Mouse (Mus musculus): Measurements from ENCODE around the gene Ush2a.

GRCm38 (mm10) chr1:188770828-188771227 lies 509.0 kb downstream of the Ush2a start:
- no peak for TF ChIP-seq CTCF (IDR thresholded peaks at IDR 0.05; ENCODE audit: low read depth, low read length)
- no peak for TF ChIP-seq TAL1 (conservative IDR thresholded peaks at IDR 0.05; ENCODE audit: low read depth, low read length)
- no peak for TF ChIP-seq GATA1 (IDR thresholded peaks at IDR 0.05; ENCODE audit: borderline replicate concordance, low read length)
- no peak for TF ChIP-seq POLR2AphosphoS5 (IDR thresholded peaks at IDR 0.05; ENCODE audit: insufficient replicate concordance, low read depth, low read length)
- no peak for TF ChIP-seq GATA2 (IDR thresholded peaks at IDR 0.05; ENCODE audit: borderline replicate concordance, low read depth, low read length)
